Mouse (Mus musculus): ENCODE results near the gene Gm960.

Gm960 gene

GRCm38 (mm10) chr19:4624406-4625178 lies 73.9 kb downstream of the Gm960 start:
- DNase-seq (ENCODE audit: low spot score in 2 of 2), result no peak

- no peak for DNase-seq (ENCODE audit: low spot score in 2 of 2)
These were observed 74.5 kb downstream of the Gm960 start for GRCm38 (mm10) chr19:4624006-4624405.

GRCm38 (mm10) chr19:4623419-4623818 lies 75.0 kb downstream of the Gm960 start:
- no peak for DNase-seq (ENCODE audit: low spot score in 2 of 2)

- no peak for DNase-seq (ENCODE audit: low spot score in 2 of 2)
These were observed 75.7 kb downstream of the Gm960 start for GRCm38 (mm10) chr19:4622780-4623179.

GRCm38 (mm10) chr19:4620721-4621120 lies 77.7 kb downstream of the Gm960 start:
- no peak for DNase-seq (ENCODE audit: low spot score in 2 of 2)

- peak in 1 of 2 experiments; percentile 13 for DNase-seq (ENCODE audit: low spot score in 2 of 2)
These were observed 79.0 kb downstream of the Gm960 start for GRCm38 (mm10) chr19:4619461-4619860.

GRCm38 (mm10) chr19:4618183-4618582 lies 80.3 kb downstream of the Gm960 start:
- DNase-seq (ENCODE audit: low spot score in 2 of 2), result no peak

- no peak for DNase-seq (ENCODE audit: low spot score in 2 of 2)
These were observed 81.9 kb downstream of the Gm960 start for GRCm38 (mm10) chr19:4616546-4616945.

GRCm38 (mm10) chr19:4615151-4616093 lies 83.0 kb downstream of the Gm960 start, which contains the start of gene Lrfn4:
Lrfn4 (minus strand) TSS chr19:4615667.
- peak; percentile 56 to 74 for DNase-seq (ENCODE audit: low spot score in 2 of 2)

- DNase-seq (ENCODE audit: low spot score in 2 of 2), result peak in 1 of 2 experiments; percentile 22
These were observed 83.9 kb downstream of the Gm960 start for GRCm38 (mm10) chr19:4614305-4615150.

GRCm38 (mm10) chr19:4613464-4614304 lies 84.8 kb downstream of the Gm960 start:
- DNase-seq (ENCODE audit: low spot score in 2 of 2), result no peak

GRCm38 (mm10) chr19:4612181-4612961 lies 86.1 kb downstream of the Gm960 start:
- DNase-seq (ENCODE audit: low spot score in 2 of 2), result peak in 1 of 2 experiments; percentile 10

GRCm38 (mm10) chr19:4610109-4610508 lies 88.4 kb downstream of the Gm960 start:
- DNase-seq (ENCODE audit: low spot score in 2 of 2), result no peak

GRCm38 (mm10) chr19:4608511-4608910 lies 90.0 kb downstream of the Gm960 start:
- no peak for DNase-seq (ENCODE audit: low spot score in 2 of 2)

- DNase-seq (ENCODE audit: low spot score in 2 of 2), result no peak
These were observed 91.1 kb downstream of the Gm960 start for GRCm38 (mm10) chr19:4607406-4607805.

- DNase-seq (ENCODE audit: low spot score in 2 of 2), result no peak
These were observed 92.8 kb downstream of the Gm960 start for GRCm38 (mm10) chr19:4605654-4606053.

GRCm38 (mm10) chr19:4603801-4604723 lies 94.4 kb downstream of the Gm960 start:
- DNase-seq (ENCODE audit: low spot score in 2 of 2), result peak in 1 of 2 experiments; percentile 65

- DNase-seq (ENCODE audit: low spot score in 2 of 2), result no peak
These were observed 96.0 kb downstream of the Gm960 start for GRCm38 (mm10) chr19:4602459-4602858.

GRCm38 (mm10) chr19:4596071-4596470 lies 102.4 kb downstream of the Gm960 start:
- DNase-seq (ENCODE audit: low spot score in 2 of 2), result no peak
